Mouse (Mus musculus) megakaryocyte, embryonic 14.5 days (primary cell): ENCODE results near the gene Hjurp.

Experiments used
- FLI1 ChIP-seq: IDR thresholded peaks from 2 replicates; pipeline ENCODE4 v1.6.1; 2012; ENCODE audit warnings: low read length, inconsistent platforms, mixed read lengths
- GATA1 ChIP-seq: IDR thresholded peaks from 3 replicates; pipeline ENCODE4 v1.6.1; 2012; ENCODE audit warnings: mixed read lengths, low read length, inconsistent platforms, borderline replicate concordance

DNA sequence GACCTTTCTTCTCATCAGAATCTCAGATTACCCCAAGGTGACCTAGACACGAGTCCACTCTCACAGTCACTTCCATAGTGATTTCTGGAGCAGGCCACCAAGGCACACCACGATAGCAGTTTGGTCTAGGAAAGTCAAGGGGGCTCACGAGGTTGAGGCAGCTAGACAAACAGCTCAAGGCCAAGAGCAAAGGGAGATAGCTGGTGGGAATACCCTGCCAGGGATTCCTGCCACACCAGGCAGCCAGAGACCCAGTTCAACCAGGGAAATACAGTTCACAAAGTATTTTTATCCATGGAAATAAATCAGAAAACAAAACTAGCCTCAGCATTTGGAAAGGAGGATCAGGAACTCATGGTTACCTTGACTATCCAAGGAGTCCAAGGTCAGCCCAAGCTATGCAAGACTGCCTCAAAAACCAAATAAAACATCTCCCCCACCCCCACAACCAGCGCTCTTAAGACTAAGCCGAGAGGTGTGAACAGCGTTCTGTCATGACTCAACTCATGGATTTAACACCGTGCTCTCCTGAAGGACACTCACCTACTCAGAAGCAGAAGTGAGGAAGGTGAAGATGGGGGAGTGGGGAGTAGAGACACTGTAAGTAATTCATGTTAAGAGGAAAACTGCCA lies 13.1 kb downstream of the Hjurp start:
- no peak for TF ChIP-seq FLI1
- TF ChIP-seq GATA1, result no peak
